Mouse (Mus musculus) hindbrain, embryonic 10.5 days (tissue): ENCODE data around the gene Sh2b3. TPM values are rescaled to one million over a fixed set of nuclear protein-coding genes. Genes with fewer than 3 reads are reported as not detected.

ENCODE experiments used
- DNase-seq: peaks from one replicate; pipeline ENCODE4 v3.0.0-alpha.2; 2017; ENCODE audit warnings: low spot score
- H3K27ac ChIP-seq: fragments of 300-500 bp; sonication (generic); 2 replicates; pipeline ENCODE4 v1.5.1; 2016; ENCODE audit warnings: mild to moderate bottlenecking, moderate library complexity
- H3K27me3 ChIP-seq: fragments of 300-500 bp; sonication (generic); 2 replicates; pipeline ENCODE4 v1.6.1; 2016; ENCODE audit warnings: mild to moderate bottlenecking; ENCODE audit not compliant: poor library complexity, insufficient read depth, severe bottlenecking
- H3K36me3 ChIP-seq: fragments of 300-500 bp; sonication (generic); 2 replicates; pipeline ENCODE4 v1.6.1; 2016; ENCODE audit warnings: mild to moderate bottlenecking, moderate library complexity
- H3K4me1 ChIP-seq: fragments of 300-500 bp; sonication (generic); replicated peaks from 2 replicates; pipeline ENCODE4 v1.6.1; 2016; ENCODE audit warnings: mild to moderate bottlenecking
- H3K4me3 ChIP-seq: fragments of 300-500 bp; sonication (generic); 2 replicates; pipeline ENCODE4 v1.5.1; 2016; ENCODE audit warnings: mild to moderate bottlenecking, moderate library complexity
- H3K9me3 ChIP-seq: fragments of 300-500 bp; sonication (generic); 2 replicates; pipeline ENCODE4 v1.6.1; 2016; ENCODE audit warnings: mild to moderate bottlenecking, moderate library complexity
- WGBS: fragments of 180-500 bp; shearing (Covaris S2); methylation state at CpG from one replicate; pipeline ENCODE4 v1.1.7; 2016; 5-methylcytosine and 5-hydroxymethylcytosine counted together
- polyA plus RNA-seq: library from polyadenylated mRNA; unstranded; fragments of >200 nt; fragmentation: Nextera tagmentation; extraction: Ambion mirVana; gene quantifications from 2 replicates; pipeline ENCODE4 v1.2.1, GENCODE M21; 2016

Gene Sh2b3
- polyA plus RNA-seq: 9.3 and 11.1 TPM in 2 replicates

DNA sequence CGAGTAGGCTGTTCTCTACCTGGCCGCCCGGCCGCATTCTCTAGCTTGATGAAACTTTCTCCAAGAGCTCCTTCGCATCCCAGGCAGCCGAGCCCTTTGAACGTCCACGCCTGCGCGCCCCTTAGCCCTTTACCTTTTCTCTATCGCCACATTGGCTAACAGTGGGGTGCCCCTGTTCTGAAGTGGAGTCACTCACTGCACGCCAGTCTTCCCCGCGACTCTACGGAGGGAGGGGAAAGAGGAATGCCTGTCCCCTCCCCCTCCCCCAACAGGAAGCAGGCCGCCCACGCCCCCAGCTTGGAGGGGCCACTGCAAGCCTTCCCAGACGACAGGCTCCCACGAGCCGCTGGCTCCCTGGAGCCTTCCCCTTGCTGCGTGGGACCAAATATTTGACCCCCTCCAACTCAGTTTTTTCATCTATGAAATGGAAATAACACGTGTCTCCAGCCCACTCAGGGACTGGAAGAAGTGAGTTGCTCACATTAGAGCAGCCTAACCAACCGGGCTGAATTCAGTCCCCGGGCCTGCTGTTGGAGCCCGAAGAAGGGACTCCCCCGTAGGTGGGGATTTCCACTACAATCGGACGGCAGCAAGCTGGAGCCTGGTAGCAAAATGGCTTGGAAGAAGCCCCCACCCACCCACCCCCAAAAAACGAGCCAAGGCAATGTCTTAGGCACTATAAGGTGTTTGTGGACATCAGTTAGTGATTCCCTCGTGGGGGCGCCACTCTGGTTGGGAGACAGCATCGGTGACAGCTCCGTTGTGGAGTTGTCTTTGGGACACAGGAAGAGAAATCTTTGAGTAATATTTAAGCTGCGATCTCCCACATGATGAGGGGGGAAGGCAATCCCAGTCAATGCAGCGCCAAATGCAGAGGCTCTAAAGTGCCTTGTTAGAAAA lies at the start of gene Sh2b3:
Gene Sh2b3, minus strand, starts transcription at position 206 of the 900 bp plus-strand sequence.
- H3K4me1 ChIP-seq: peaks cover 74% of the 10 kb centered on the region
- under 1% methylated on average over 35 of the region's 35 CpGs for WGBS
- H3K4me3 ChIP-seq: peak within 1 kb of the TSS; percentile 78
- DNase-seq: peak; percentile 30
- no peaks in the 10 kb centered on the region for H3K9me3 ChIP-seq
- peaks cover 85% of the 10 kb centered on the region for H3K27me3 ChIP-seq
- H3K27ac ChIP-seq: peak within 1 kb of the TSS; percentile 89
- no peaks in the 10 kb centered on the region for H3K36me3 ChIP-seq

DNA sequence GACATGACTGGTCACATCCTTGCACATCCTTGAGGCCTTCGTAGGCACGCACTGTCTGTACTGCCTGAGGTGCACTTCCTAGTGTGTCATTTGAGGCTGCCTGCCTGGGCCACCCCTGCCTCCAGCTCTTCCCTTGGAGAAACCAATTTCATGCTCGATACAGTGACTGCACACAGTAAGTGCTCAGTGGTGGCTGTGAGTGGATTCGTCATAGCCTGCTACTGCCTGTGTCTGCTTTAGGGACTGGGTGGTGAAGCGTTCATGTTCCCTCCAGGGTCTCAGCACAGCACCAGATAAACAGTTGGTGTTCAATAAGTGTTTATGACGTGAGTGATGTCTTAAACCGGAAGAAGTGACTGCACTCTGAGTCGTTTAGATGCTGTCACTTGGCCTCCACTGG lies 45.9 kb upstream of the Sh2b3 start:
- peaks cover 14% of the 10 kb centered on the region for H3K9me3 ChIP-seq
- H3K4me3 ChIP-seq: no peak overlapping the region
- H3K27ac ChIP-seq: no peak overlapping the region
- no peak for DNase-seq
- WGBS: 71% methylated on average over 8 of the region's 8 CpGs
- H3K27me3 ChIP-seq: no peaks in the 10 kb centered on the region
- peaks cover 10% of the 10 kb centered on the region for H3K4me1 ChIP-seq
- H3K36me3 ChIP-seq: peaks cover 43% of the 10 kb centered on the region

DNA sequence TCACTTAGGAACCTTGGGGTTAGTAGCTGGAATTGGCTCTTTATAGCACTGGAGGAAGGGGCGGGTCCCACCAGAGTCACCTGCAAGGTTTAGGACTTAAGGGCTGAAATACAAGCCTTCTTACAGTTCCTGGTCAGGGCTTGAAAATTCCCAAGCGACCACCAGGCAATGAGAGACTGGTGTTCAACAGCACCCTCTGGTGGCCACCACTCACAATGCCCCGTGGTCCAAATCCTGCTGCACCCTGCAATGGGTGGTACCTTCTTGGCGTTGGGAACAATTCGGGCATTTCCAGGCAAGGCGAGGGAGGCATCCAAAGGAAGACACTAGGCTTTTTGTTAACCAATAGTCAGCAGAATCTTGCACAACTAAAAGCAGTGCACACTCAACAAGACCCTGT lies 41.8 kb upstream of the Sh2b3 start:
- Histone ChIP-seq H3K4me3 (no peak overlapping the region), H3K4me1 (peaks cover 14% of the 10 kb centered on the region), H3K27me3 (peaks cover 10% of the 10 kb centered on the region; the same call in 1 of the 2 replicates), H3K9me3 (no peaks in the 10 kb centered on the region), H3K36me3 (peaks cover 42% of the 10 kb centered on the region), H3K27ac (no peak overlapping the region)
- no peak for DNase-seq
- 59% methylated on average over 6 of the region's 6 CpGs for WGBS

DNA sequence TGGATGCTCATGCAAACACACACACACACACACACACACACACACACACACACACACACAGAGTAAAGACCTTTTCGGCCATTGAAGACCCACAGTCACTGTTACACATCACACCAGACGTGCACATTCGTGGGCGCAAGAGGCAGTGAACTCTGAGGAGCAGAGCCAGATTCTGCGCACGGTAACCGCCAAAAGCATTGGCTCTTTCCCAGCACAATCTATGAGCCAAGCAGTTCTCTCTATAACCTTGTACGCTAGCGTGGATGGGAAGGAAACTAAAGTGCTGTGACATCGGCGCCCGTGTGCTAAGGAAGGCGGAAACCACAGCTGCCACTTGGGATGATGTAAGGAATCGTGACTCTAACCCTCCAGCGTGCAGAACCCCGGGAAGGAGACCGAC lies 41.3 kb upstream of the Sh2b3 start:
- 91% methylated on average over 17 of the region's 17 CpGs for WGBS
- H3K36me3 ChIP-seq: peaks cover 47% of the 10 kb centered on the region
- H3K4me1 ChIP-seq: peaks cover 14% of the 10 kb centered on the region
- H3K27me3 ChIP-seq: peaks cover 15% of the 10 kb centered on the region; the same call in 1 of the 2 replicates
- no peak overlapping the region for H3K4me3 ChIP-seq
- H3K9me3 ChIP-seq: no peaks in the 10 kb centered on the region
- DNase-seq: no peak
- H3K27ac ChIP-seq: no peak overlapping the region

DNA sequence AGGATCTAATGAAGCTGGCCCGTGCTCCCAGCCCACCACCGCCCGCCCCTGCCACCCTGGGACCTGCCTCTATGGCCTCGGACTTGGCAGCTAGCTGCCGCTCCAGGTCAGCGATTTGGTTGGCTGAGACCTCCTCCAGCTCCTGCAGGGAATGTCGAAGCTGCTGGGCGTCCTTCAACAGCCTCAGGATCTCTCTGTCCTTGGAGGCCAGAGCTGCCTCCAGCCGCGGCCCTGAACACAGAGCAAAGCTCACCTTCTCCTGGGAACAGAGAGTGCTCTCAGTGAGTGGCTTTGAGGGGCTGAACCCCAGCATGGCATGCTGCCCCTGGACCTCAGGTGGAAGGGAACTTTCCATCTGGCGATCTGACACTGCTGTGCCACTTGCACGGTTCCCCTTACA lies 39.5 kb upstream of the Sh2b3 start:
- Histone ChIP-seq H3K36me3 (peaks cover 50% of the 10 kb centered on the region), H3K4me1 (peaks cover 12% of the 10 kb centered on the region), H3K9me3 (no peaks in the 10 kb centered on the region), H3K27me3 (peaks cover 16% of the 10 kb centered on the region; the same call in 1 of the 2 replicates), H3K4me3 (no peak overlapping the region), H3K27ac (no peak overlapping the region)
- 86% methylated on average over 12 of the region's 12 CpGs for WGBS
- no peak for DNase-seq

DNA sequence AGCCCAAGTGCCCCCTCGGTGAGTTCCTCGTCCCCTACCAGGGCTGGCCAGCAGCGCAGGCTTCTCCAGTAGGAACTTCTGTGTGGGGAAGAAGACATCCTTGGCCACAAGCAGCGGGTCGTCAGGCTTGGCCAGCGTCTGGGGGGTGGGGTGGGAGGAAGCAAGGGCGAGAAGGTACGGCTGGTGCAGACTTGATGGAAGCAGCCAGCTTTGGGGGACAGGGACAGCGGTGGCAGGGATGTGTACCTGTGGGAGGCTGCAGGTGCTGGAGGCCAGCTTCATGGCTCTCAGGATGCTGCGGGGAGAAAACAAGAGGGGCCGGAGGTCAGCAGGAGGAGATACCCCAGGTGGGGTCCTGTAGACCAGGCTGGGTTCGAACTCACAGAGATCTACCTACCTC lies 37.6 kb upstream of the Sh2b3 start:
- no peak for DNase-seq
- H3K27me3 ChIP-seq: peaks cover 16% of the 10 kb centered on the region; the same call in 1 of the 2 replicates
- H3K36me3 ChIP-seq: peaks cover 49% of the 10 kb centered on the region
- H3K4me1 ChIP-seq: peaks cover 12% of the 10 kb centered on the region
- H3K27ac ChIP-seq: no peak overlapping the region
- no peak overlapping the region for H3K4me3 ChIP-seq
- WGBS: 92% methylated on average over 12 of the region's 12 CpGs
- no peaks in the 10 kb centered on the region for H3K9me3 ChIP-seq

DNA sequence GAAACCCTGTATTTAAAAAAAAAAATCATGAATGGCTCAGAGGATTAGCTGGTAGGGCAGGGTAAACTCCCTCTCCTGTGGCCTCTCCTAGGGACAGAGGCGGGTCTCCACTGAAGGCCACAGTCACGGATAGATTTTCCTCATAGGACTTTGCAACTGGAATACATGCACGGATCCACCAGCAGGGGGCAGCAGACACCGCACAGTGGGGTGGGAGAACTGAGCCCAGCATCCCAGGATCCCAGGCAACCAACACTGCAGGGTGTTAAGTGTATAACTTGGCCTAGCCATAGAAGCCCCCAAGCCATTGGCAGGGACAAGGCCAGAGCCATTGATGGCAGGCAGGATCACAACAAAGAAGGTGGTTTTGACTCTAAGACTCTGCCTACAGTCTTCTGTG lies 34.7 kb upstream of the Sh2b3 start:
- peaks cover 50% of the 10 kb centered on the region for H3K36me3 ChIP-seq
- WGBS: 13% methylated on average over 4 of the region's 4 CpGs
- no peaks in the 10 kb centered on the region for H3K9me3 ChIP-seq

DNA sequence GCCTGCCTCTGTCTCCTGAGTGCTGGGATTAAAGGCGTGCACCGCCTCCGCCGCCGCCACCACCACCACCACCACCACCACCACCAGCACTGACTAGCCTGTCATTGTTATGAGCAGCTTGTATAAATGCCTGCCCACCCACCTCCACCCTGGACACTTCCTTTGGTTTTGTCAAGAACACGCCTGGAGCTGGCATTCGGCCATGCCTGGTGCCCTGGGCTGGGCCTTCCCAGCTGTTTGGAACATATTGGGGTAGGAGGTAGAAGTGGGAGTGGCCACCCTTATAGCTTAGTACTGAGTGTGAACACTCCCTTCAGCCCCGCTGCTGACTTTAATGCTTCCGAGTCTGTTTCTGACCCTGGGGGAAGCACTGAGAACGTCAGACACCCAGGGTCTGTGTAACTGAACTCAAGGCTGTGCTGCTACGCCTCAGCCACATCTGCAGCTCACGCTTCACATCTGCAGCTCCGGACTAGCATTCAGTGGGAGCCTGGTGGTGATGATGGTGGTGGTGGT lies 34.1 kb upstream of the Sh2b3 start:
- Histone ChIP-seq H3K9me3 (no peaks in the 10 kb centered on the region), H3K27ac (no peak overlapping the region), H3K4me3 (no peak overlapping the region), H3K27me3 (peaks cover 20% of the 10 kb centered on the region; the same call in 1 of the 2 replicates), H3K4me1 (peaks cover 9% of the 10 kb centered on the region), H3K36me3 (peaks cover 46% of the 10 kb centered on the region)
- no peak for DNase-seq
- 91% methylated on average over 13 of the region's 13 CpGs for WGBS

More for the DNA sequence above, 34.7 kb upstream of the Sh2b3 start:
- no peak overlapping the region for H3K27ac ChIP-seq
- H3K4me3 ChIP-seq: no peak overlapping the region
- DNase-seq: peak; percentile 86
- peaks cover 20% of the 10 kb centered on the region; the same call in 1 of the 2 replicates for H3K27me3 ChIP-seq
- peaks cover 9% of the 10 kb centered on the region for H3K4me1 ChIP-seq

DNA sequence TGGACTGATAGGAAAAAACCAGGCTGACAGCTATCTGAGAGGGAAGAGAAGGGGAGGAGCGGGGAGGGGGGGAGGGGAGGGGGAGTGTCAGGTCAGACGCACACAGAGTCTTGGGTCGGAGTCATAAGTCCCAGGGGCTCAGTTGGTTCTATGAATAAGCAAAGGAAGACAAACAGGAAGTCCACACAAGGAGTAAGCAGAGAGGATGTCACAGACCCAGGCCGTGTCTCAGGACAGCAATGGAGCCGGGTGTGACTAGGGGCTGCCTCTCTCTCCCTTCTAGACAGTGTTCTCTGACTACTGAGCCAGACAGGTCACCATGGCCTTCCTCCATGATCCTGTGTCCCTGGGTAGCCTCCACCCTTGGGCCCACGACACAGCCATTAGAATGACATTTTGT lies 33.4 kb upstream of the Sh2b3 start:
- Histone ChIP-seq H3K36me3 (peaks cover 38% of the 10 kb centered on the region), H3K27me3 (peaks cover 24% of the 10 kb centered on the region; the same call in 1 of the 2 replicates), H3K9me3 (no peaks in the 10 kb centered on the region), H3K4me1 (peaks cover 9% of the 10 kb centered on the region), H3K4me3 (no peak overlapping the region), H3K27ac (no peak overlapping the region)
- WGBS: 74% methylated on average over 6 of the region's 6 CpGs
- no peak for DNase-seq

DNA sequence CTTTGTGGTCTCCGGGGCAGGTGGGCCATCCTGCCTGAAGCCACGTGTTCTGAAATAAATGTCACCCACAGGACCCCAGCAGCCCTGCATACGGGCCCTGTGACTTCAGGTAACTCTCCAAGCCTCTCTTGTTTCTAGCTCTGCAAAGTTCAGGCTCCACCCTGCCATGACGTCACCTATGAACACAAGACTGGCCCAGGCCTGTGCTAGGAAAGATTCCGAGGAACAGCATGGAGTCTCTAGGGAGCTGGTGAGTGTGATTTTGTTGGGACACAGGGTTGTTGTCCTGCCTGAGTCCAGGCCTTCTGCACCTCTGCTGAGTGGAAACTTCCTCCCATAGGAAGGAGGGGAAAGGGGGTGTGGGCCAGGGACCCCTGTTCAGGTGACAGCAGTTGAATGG lies 30.5 kb upstream of the Sh2b3 start:
- H3K9me3 ChIP-seq: no peaks in the 10 kb centered on the region
- no peak for DNase-seq
- WGBS: 71% methylated on average over 5 of the region's 5 CpGs

DNA sequence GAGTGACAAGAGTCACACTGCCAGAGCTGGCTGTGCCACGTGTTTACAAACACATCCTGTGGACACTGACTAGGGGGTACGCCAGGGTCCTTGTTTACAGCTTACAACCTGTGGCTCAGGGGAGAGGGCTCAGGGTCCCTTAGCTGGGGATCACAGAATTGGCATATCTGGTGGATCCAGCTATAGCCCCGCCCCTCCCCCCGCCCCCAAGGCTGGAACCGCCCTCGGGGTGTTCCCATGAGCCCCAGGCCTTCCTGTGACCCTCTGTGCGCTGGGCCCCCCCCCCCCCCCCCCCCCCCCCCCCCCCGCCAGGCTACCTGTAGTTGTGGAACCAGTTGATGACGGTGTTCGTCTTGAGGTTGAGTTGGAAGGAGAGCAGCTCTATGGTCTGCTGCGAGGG lies 26.9 kb upstream of the Sh2b3 start:
- Histone ChIP-seq H3K27me3 (peaks cover 13% of the 10 kb centered on the region; the same call in 1 of the 2 replicates), H3K4me3 (peak overlapping the region; percentile 23; the same call in 1 of the 2 replicates), H3K9me3 (peaks cover 12% of the 10 kb centered on the region), H3K36me3 (peaks cover 34% of the 10 kb centered on the region), H3K4me1 (peaks cover 8% of the 10 kb centered on the region), H3K27ac (peak overlapping the region; percentile 35; the same call in 1 of the 2 replicates)
- DNase-seq: no peak
- WGBS: 8% methylated on average over 10 of the region's 11 CpGs

More for the DNA sequence above, 30.5 kb upstream of the Sh2b3 start:
- no peak overlapping the region for H3K27ac ChIP-seq
- H3K36me3 ChIP-seq: peaks cover 18% of the 10 kb centered on the region
- H3K4me1 ChIP-seq: peaks cover 8% of the 10 kb centered on the region
- H3K27me3 ChIP-seq: peaks cover 13% of the 10 kb centered on the region; the same call in 1 of the 2 replicates
- H3K4me3 ChIP-seq: no peak overlapping the region

DNA sequence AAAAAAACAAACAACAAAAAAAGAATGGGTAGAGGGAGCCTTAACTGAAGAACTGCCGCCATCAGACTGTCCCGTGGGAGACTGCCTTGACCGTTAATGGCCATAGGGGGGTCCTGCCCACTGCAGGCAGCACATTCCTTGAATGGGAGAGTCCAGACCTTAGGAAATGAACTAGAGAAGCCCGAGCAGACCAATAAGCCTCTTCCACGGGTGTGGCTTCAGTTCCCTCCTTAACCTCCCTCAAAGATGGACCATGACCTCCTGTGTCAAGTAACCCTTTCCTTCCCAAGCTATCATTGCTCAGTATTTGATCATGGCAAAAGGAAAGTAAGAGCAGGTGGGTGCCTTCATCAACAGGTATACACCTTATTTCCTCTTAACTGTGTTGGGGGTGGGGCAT lies 24.5 kb upstream of the Sh2b3 start:
- Histone ChIP-seq H3K4me3 (no peak overlapping the region), H3K36me3 (peaks cover 33% of the 10 kb centered on the region), H3K27ac (no peak overlapping the region), H3K27me3 (peaks cover 9% of the 10 kb centered on the region; the same call in 1 of the 2 replicates), H3K4me1 (peaks cover 8% of the 10 kb centered on the region), H3K9me3 (peaks cover 12% of the 10 kb centered on the region)
- WGBS: 56% methylated on average over 5 of the region's 5 CpGs
- DNase-seq: no peak

DNA sequence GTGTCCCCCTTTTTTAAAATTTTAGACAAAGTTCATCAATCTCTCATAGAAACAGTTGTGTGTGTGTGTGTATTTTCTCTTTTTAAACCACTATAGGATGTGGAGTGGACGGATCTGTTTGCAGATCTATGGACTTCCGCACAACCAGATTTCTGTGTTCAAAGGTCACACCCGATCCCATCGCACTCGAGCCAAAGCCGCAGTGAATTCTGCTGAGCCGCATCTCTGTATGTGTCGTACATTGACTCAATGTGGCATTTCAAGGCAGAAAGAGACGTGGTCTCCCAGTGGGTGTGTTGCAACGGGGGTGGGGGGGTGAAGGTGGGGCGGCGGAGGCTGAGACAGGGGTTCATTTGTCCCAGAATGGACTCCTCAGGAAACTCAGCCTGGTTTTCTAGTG lies 21.0 kb upstream of the Sh2b3 start:
- WGBS: 90% methylated on average over 12 of the region's 12 CpGs
- H3K4me1 ChIP-seq: peaks cover 23% of the 10 kb centered on the region
- H3K4me3 ChIP-seq: no peak overlapping the region
- no peaks in the 10 kb centered on the region for H3K27me3 ChIP-seq
- no peak for DNase-seq
- H3K27ac ChIP-seq: no peak overlapping the region
- H3K9me3 ChIP-seq: peaks cover 12% of the 10 kb centered on the region
- H3K36me3 ChIP-seq: peaks cover 65% of the 10 kb centered on the region
